Mouse (Mus musculus) intestine, embryonic 14.5 days (tissue): ENCODE results near the gene B3gat3. TPM values are rescaled to one million over a fixed set of nuclear protein-coding genes. Genes with fewer than 3 reads are reported as not detected.
A peak's percentile ranks its signal among the peaks of the same experiment; 100 is the strongest.
"Not testable (repeated sequence)": the region's sequence is repeated elsewhere in the genome, so short reads cannot be mapped to it uniquely, and the experiment has no call there.

Experiments used
- ATAC-seq: fragments of 200-750 bp; cut with Nextera tagmentation; replicated peaks from 2 replicates; pipeline ENCODE4 v1.8.0; 2017; ENCODE audit warnings: low read depth, moderate number of reproducible peaks, moderate TSS enrichment, moderate library complexity; ENCODE audit not compliant: low FRiP score, low TSS enrichment
- DNase-seq: peaks from one replicate; pipeline ENCODE4 v3.0.0-alpha.2; 2018; ENCODE audit warnings: low spot score
- H3K27ac ChIP-seq: fragments of 300-500 bp; sonication (generic); 2 replicates; pipeline ENCODE4 v1.5.1; 2014; ENCODE audit warnings: low read depth, mild to moderate bottlenecking, control low read depth
- H3K27me3 ChIP-seq: fragments of 300-500 bp; sonication (generic); replicated peaks from 2 replicates; pipeline ENCODE4 v1.6.1; 2014; ENCODE audit warnings: low read length, control low read depth; ENCODE audit not compliant: control insufficient read depth, insufficient read depth
- H3K36me3 ChIP-seq: fragments of 300-500 bp; sonication (generic); 2 replicates; pipeline ENCODE4 v1.6.1; 2014; ENCODE audit warnings: low read length, control low read depth; ENCODE audit not compliant: control insufficient read depth, insufficient read depth
- H3K4me1 ChIP-seq: fragments of 300-500 bp; sonication (generic); replicated peaks from 2 replicates; pipeline ENCODE4 v1.6.1; 2014; ENCODE audit warnings: low read length, control low read depth, mixed read lengths; ENCODE audit not compliant: control insufficient read depth, insufficient read depth
- H3K4me2 ChIP-seq: fragments of 300-500 bp; sonication (generic); 2 replicates; pipeline ENCODE4 v1.6.1; 2014; ENCODE audit warnings: low read length
- H3K4me3 ChIP-seq: fragments of 300-500 bp; sonication (generic); 2 replicates; pipeline ENCODE4 v1.5.1; 2014; ENCODE audit warnings: low read depth, low read length, control low read depth, mixed read lengths
- H3K9ac ChIP-seq: fragments of 300-500 bp; sonication (generic); 2 replicates; pipeline ENCODE4 v1.6.1; 2014; ENCODE audit warnings: mild to moderate bottlenecking, low read length
- H3K9me3 ChIP-seq: fragments of 300-500 bp; sonication (generic); 2 replicates; pipeline ENCODE4 v1.6.1; 2016; ENCODE audit warnings: low read length, control low read depth; ENCODE audit not compliant: control insufficient read depth
- WGBS: fragments of 180-500 bp; shearing (Covaris S2); extraction: QIAGEN DNeasy Blood & Tissue Kit; methylation state at CpG from one replicate; pipeline ENCODE4 v1.1.7; 2014; 5-methylcytosine and 5-hydroxymethylcytosine counted together
- polyA plus RNA-seq: library from polyadenylated mRNA; unstranded; fragments of >200 nt; fragmentation: Nextera tagmentation; extraction: Ambion mirVana; gene quantifications from 2 replicates; pipeline ENCODE4 v1.2.1, GENCODE M21; 2014

The B3gat3 gene
- polyA plus RNA-seq, 1 experiment from 2014 or later = 35.7 TPM

DNA sequence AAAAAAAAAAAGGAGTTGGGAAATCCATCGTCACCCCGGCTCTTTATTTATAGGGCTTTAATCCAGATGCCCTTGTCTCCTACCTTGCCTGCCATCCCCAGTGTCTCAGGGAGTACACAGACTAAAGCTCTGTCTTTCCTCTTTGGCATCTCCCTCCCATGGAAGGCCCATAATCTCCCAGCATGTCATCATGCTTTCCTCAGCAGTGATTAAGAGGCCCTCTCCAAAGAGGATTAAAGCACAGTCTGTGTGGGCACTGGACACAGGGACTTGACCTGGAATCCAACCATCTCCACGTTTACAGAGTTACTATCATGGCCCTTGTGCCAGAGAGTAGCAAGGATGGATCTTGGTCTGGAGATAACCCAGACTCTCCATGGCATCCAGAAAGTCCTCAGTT, 36.6 kb upstream of the B3gat3 start, which contains the start of the genes Lbhd1 and Gm49403:
TSS of gene Lbhd1 (plus strand) at position 117 of the 400 bp plus-strand sequence.
TSS of gene Gm49403 (plus strand) at position 315 of the 400 bp plus-strand sequence.
- 81% methylated on average over 3 of the region's 3 CpGs for WGBS
- no peak within 1 kb of the TSS for H3K4me2 ChIP-seq

GRCm38 (mm10) chr19:8886916-8887584, 33.1 kb upstream of the B3gat3 start:
- Histone ChIP-seq H3K9ac (peak overlapping the region; percentile 97), H3K4me3 (peak overlapping the region; percentile 79; the same call in 1 of the 2 replicates), H3K36me3 (peaks cover 15% of the 10 kb centered on the region), H3K27me3 (no peaks in the 10 kb centered on the region), H3K4me1 (peaks cover 13% of the 10 kb centered on the region), H3K27ac (peak overlapping the region; percentile 88), H3K4me2 (peak overlapping the region; percentile 85), H3K9me3 (no peaks in the 10 kb centered on the region)
- WGBS = 43% methylated on average over 1 of the region's 1 CpGs
- DNase-seq = no peak
- ATAC-seq = no peak

More for the DNA sequence above, 36.6 kb upstream of the B3gat3 start, which contains the start of the genes Lbhd1 and Gm49403:
- Histone ChIP-seq H3K27me3 (no peaks in the 10 kb centered on the region), H3K36me3 (peaks cover under 1% of the 10 kb centered on the region; the same call in 1 of the 2 replicates), H3K9ac (no peak within 1 kb of the TSS), H3K27ac (no peak within 1 kb of the TSS), H3K4me3 (no peak within 1 kb of the TSS), H3K9me3 (no peaks in the 10 kb centered on the region), H3K4me1 (peaks cover 13% of the 10 kb centered on the region)
- ATAC-seq (no peak), DNase-seq (no peak)

DNA sequence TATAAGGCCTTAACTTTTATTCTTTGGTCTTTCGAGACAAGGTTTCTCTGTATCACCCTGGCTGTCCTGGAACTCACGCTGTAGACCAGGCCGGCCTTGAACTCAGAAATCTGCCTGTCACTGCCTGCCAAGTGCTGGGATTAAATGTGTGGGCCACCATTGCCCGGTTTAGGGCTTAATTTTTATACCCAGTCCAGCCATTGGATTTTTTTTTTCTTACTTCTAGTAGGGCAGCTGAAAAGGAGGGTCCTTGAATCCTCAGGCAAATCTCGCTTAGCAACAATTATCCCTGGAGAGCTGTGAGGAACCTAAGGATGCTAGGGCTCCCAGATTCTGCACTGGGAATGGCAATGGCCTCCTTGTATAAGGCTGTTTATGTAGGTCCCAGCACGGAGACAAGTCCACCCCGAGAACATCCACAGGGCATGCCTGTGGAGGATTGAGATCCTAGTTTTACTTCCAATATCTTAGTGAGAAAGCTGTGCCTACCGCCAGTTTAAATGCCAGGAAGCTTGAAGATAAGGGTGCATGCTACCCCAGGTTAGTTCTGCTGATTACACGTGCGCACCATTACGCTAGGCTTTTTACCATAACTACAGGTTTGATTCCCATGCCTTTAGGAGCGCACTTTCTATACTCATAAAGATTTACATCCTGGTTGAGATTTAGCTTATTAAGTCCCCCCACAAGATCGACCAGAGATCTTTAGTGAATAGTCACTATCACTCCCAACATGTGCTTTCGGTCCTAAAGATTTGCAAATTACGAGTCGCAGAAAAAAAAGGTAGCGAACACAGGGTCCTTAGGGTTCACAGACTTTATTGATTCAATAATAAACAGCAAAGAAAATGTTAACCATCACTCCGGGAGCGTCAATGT, 32.4 kb upstream of the B3gat3 start:
- no peak for ATAC-seq
- H3K9ac ChIP-seq = peak overlapping the region; percentile 97
- 18% methylated on average over 19 of the region's 19 CpGs for whole genome bisulfite sequencing
- H3K4me3 ChIP-seq = peak overlapping the region; percentile 79
- H3K36me3 ChIP-seq = peaks cover 15% of the 10 kb centered on the region
- H3K27me3 ChIP-seq = no peaks in the 10 kb centered on the region
- H3K4me1 ChIP-seq = peaks cover 13% of the 10 kb centered on the region
- H3K27ac ChIP-seq = peak overlapping the region; percentile 88
- peak; percentile 55 for DNase-seq
- no peaks in the 10 kb centered on the region for H3K9me3 ChIP-seq
- peak overlapping the region; percentile 85 for H3K4me2 ChIP-seq

- peaks cover 13% of the 10 kb centered on the region for H3K4me1 ChIP-seq
- peak within 1 kb of the TSS; percentile 85 for H3K4me2 ChIP-seq
- under 1% methylated on average over 58 of the region's 58 CpGs for WGBS
- DNase-seq (peak; percentile 97), ATAC-seq (peak; percentile 93)
- H3K36me3 ChIP-seq = peaks cover 15% of the 10 kb centered on the region
- no peaks in the 10 kb centered on the region for H3K27me3 ChIP-seq
- H3K27ac ChIP-seq = peak within 1 kb of the TSS; percentile 88
- H3K9ac ChIP-seq = peak within 1 kb of the TSS; percentile 97
- H3K4me3 ChIP-seq = peak within 1 kb of the TSS; percentile 79
- H3K9me3 ChIP-seq = no peaks in the 10 kb centered on the region
These were observed 31.4 kb upstream of the B3gat3 start, which contains the start of the genes 1810009A15Rik and Gm49416 for GRCm38 (mm10) chr19:8888511-8889385. 1810009A15Rik (plus strand) TSS chr19:8888853. Gm49416 (plus strand) TSS chr19:8888926.

GRCm38 (mm10) chr19:8892829-8893766, 27.1 kb upstream of the B3gat3 start, which contains the start of gene Ints5:
Ints5 (plus strand) TSS chr19:8893005.
- DNase-seq (peak; percentile 94), ATAC-seq (peak; percentile 41)
- Histone ChIP-seq H3K9ac (peak within 1 kb of the TSS; percentile 64), H3K4me3 (peak within 1 kb of the TSS; percentile 91), H3K9me3 (no peaks in the 10 kb centered on the region), H3K27ac (peak within 1 kb of the TSS; percentile 60), H3K4me1 (peaks cover 12% of the 10 kb centered on the region), H3K4me2 (peak within 1 kb of the TSS; percentile 92), H3K36me3 (peaks cover 41% of the 10 kb centered on the region), H3K27me3 (no peaks in the 10 kb centered on the region)
- WGBS = 2% methylated on average over 54 of the region's 54 CpGs

DNA sequence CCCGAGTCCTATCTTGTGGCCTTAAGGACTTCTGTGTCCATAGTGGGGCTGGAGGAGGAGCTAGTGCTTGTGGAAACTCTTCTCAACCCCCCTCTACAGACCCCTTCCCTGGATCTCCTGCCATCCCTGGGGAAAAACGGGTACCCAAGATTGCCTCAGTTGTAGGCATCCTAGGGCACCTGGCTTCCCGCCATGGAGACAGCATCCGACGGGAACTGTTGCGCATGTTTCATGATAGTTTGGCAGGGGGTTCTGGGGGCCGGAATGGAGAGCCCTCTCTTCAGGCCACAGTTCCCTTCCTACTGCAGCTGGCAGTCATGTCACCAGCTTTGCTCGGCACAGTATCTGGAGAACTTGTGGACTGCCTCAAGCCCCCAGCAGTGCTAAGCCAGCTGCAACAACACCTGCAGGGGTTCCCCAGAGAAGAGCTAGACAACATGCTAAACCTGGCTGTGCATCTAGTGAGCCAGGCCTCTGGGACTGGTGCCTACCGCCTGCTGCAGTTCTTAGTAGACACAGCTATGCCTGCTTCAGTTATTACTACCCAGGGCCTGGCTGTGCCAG, 24.7 kb upstream of the B3gat3 start:
- 92% methylated on average over 9 of the region's 9 CpGs for WGBS
- no peak overlapping the region for H3K9ac ChIP-seq
- H3K27me3 ChIP-seq = no peaks in the 10 kb centered on the region
- H3K9me3 ChIP-seq = no peaks in the 10 kb centered on the region
- peaks cover 21% of the 10 kb centered on the region for H3K4me1 ChIP-seq
- no peak for ATAC-seq
- no peak overlapping the region for H3K27ac ChIP-seq
- H3K4me2 ChIP-seq = no peak overlapping the region
- no peak overlapping the region for H3K4me3 ChIP-seq
- peaks cover 38% of the 10 kb centered on the region for H3K36me3 ChIP-seq
- no peak for DNase-seq

- H3K9me3 ChIP-seq, ATAC-seq, H3K9ac ChIP-seq, H3K27ac ChIP-seq, H3K4me3 ChIP-seq, DNase-seq, H3K27me3 ChIP-seq, H3K4me2 ChIP-seq: not testable (repeated sequence)
- H3K4me1 ChIP-seq = peaks cover 21% of the 10 kb centered on the region
- H3K36me3 ChIP-seq = peaks cover 32% of the 10 kb centered on the region
- WGBS = 88% methylated on average over 5 of the region's 5 CpGs
These were observed 23.9 kb upstream of the B3gat3 start for GRCm38 (mm10) chr19:8896231-8896630.
